Comparison of ENCODE assay signal across 10 mouse cellular contexts in genomic region chr7:132733521-132733920, GRCm38 (mm10).
A peak's percentile ranks its signal among the peaks of the same experiment; 100 is the strongest.
DNase-seq lines count a peak whose midpoint lies in the region; ATAC-seq and TF ChIP-seq lines count a peak whose summit lies in the region.
"Had no signal": no experiment of that assay in that cellular context is flagged by ENCODE, and none has a peak within 500 bp of the region (broad histone marks: within the 10 kb centered on the region; RNA-seq: fewer than 3 reads in every experiment).

No protein-coding gene starts in this region.

- H3K36me3 ChIP-seq in E14TG2a.4 (ENCODE audit: insufficient read depth, low read length) = 0 out of 2 replicates have a peak, but pooled peaks cover under 1% of the 10 kb centered on the region
- H3K36me3 ChIP-seq in forebrain, embryonic 13.5 days (ENCODE audit: poor library complexity, severe bottlenecking) = peaks cover 12% of the 10 kb centered on the region; the same call in 1 of the 2 replicates

- H3K4me2 ChIP-seq in forebrain, embryonic 13.5 days = no peak overlapping the region
- H3K4me2 ChIP-seq: liver, embryonic 11.5 days had no signal

- H3K4me3 ChIP-seq in E14TG2a.4 (replicated peaks; ENCODE audit: low read length) = peak overlapping the region; percentile 20; the same call in 1 of the 2 replicates
- H3K4me3 ChIP-seq in forebrain, embryonic 13.5 days = no peak overlapping the region

- no peaks in the 10 kb centered on the region for H3K9me3 ChIP-seq in E14TG2a.4 (ENCODE audit: low read length)
- no peaks in the 10 kb centered on the region for H3K9me3 ChIP-seq in forebrain, embryonic 13.5 days (replicated peaks)

- peak overlapping the region; percentile 37; the same call in 1 of the 2 replicates for H3K9ac ChIP-seq in forebrain, embryonic 13.5 days

- H3K27ac ChIP-seq in forebrain, embryonic 13.5 days = peak overlapping the region; percentile 88

- H3K27me3 ChIP-seq in E14TG2a.4 (ENCODE audit: insufficient read depth, low read length) = no peaks in the 10 kb centered on the region
- H3K27me3 ChIP-seq in forebrain, embryonic 13.5 days = no peaks in the 10 kb centered on the region

- TF ChIP-seq CTCF in E14TG2a.4 (conservative IDR thresholded peaks at IDR 0.05; ENCODE audit: low read length) = no peak

- ATAC-seq in cerebellum, adult (ENCODE audit: insufficient number of reproducible peaks, low FRiP score, low TSS enrichment) = no peak
- ATAC-seq in forebrain, embryonic 13.5 days = no peak
- ATAC-seq in activated CD4-positive, CD25-positive, alpha-beta regulatory T cell, adult 4 months = no peak

- peaks cover 88% of the 10 kb centered on the region for H3K4me1 ChIP-seq in E14TG2a.4 (replicated peaks; ENCODE audit: low read depth, low read length)
- peaks cover 78% of the 10 kb centered on the region for H3K4me1 ChIP-seq in forebrain, embryonic 13.5 days

- 23% methylated on average over 6 of the region's 6 CpGs for WGBS in forebrain, embryonic 13.5 days

- peak; percentile 42 to 55 for DNase-seq in cerebellum, postnatal 10 days
- DNase-seq in kidney, postnatal 25 days = peak; percentile 68 to 79
- DNase-seq in cerebellum, postnatal 4 days (ENCODE audit: low spot score in 2 of 2) = no peak
- no peak for DNase-seq in layer of hippocampus, postnatal 36 days
- DNase-seq: right cerebral cortex, postnatal 14 days had no signal

Comparison
In these comparisons a context has a peak if more than half of its experiments do, and no peak if none do; other contexts are left out.
1. DNase-seq: peak in cerebellum, postnatal 10 days (2 of 2) and kidney, postnatal 25 days (2 of 2); none in cerebellum, postnatal 4 days (0 of 2) and layer of hippocampus, postnatal 36 days (0 of 2).